Mouse (Mus musculus): Measurements from ENCODE around the gene Rabl3.
A peak's percentile ranks its signal among the peaks of the same experiment; 100 is the strongest.

Rabl3 gene

DNA sequence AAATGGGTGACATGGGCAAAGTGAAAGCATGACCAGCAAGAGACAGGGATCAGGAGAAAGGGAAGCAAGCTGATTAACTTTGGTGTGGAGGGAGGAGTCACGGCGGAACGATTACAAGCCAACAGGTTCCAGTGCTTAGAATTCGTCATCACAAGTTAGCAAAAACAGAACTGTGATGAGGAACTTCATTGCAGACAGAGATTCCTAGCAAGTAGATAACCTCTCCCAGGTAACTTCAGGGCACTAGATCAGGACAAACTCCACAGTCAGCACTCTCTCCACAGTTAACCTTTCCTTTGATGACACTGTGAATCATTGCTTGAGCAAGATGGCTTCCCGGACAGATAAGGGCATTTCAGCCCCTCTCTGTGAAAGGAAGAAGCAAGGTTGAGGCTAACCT, 57.7 kb downstream of the Rabl3 start:
- peak; percentile 77 for DNase-seq (ENCODE audit: low spot score)

DNA sequence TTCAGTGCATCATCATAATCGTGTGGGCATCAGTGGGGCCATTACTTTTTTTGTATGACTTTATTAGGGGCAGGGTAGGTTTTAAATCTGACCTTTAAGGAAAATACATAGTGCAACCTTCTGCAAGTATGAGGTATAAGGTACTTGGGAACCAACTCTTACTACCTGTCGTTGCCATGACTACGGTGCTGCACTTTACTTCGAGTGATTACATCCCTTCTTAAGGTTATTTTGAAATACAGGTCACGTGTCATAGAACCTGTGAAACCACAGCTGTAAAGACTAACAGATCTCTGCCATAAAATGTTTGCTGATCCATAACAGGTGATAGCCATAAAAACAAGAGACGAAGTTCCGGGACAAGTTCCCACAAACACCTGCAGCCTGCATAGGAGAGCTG, 58.8 kb downstream of the Rabl3 start:
- no peak for DNase-seq (ENCODE audit: low spot score)

DNA sequence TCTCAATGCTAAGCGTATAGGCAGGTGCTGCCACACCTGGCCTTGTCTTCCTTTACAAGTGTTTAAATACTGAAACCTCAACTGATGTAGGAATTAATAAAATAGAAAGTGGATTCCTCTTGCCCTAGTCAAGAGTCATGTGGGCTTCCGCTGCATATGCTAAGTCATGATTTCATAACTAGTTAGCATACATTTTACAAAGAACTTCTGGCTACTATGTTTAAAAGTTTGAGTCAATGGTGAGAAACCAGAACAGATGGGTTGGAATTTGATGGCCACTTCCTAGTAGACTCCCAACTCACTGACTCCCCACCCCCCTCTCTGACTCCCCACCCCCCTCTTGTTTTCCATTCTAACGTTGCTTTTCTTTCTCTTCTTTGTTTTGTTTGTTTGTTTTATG, 59.6 kb downstream of the Rabl3 start:
- no peak for DNase-seq (ENCODE audit: low spot score)

DNA sequence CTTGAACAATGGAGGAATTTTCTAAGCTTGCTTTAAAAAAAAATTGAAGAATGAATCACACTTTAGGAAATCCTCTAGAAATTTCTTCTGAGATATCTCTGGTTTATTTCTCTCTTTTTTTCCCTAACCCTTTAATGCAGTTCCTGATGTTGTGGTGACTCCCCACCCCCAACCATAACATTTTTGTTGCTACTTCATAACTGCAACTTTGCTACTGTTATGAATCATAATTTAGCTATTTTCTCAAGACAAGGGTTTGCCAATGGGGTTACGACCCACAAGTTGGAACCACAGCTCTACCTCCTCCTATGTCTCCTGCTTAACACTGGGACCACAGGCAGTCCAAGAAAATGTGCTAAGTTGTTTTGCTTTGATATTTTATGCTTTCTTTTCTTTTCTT, 63.7 kb downstream of the Rabl3 start:
- no peak for DNase-seq (ENCODE audit: low spot score)

DNA sequence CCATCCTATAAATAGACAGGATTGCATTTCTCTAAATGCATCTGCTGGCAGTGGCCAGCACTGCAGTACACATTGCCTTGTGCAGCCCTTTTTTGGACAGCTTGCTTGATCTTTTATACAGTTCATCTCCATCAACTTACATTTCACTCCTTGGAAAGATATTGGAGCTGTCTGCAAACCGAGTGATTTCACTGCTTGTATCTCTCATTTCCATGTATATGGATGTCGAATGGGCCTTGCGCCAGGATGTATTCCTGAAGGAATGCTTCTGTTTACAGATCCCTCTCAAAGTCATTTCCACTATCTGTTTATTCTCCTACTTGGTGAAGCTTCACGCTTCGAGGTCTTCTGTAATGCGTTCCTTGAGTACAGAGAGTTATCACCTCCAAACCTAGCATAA, 64.6 kb downstream of the Rabl3 start:
- DNase-seq (ENCODE audit: low spot score): no peak

DNA sequence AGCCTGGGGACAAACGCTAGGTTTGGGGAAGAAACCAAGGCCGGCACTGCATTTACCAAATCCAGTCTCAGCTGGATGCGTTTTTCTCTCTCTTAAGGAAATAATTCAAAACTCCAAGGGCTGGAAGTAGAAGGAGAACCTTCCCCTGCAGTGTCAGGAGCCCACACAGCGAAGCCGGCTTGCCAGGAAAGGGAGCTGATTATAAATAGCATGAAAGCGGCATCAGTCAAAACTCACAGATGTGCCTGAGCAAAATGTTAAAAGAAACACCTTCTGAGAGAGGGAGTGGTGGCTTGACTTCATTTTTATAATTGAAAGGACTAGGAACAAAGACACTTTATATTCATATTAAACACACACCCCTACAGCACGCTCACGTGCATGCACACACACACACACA, 70.6 kb downstream of the Rabl3 start:
- no peak for DNase-seq (ENCODE audit: low spot score)

DNA sequence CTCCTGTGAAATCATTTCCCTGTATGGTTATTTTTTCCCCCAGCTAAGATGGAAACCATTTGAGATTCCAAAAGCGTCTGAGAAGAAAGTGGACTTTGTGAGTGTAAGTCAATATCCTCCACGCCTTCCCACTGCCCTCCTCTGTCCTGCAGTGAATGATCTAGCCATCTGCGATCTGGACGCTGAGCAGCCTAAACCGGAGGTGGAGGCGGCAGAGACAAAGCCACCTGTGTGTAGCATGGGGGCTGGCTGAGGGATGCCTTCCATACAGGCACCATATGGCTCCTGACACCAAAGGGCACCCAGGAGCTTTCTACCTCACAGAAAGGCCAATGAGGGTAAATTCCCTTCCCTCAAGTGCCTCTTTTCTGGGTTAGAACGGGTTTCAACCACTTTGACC, 71.4 kb downstream of the Rabl3 start:
- no peak for DNase-seq (ENCODE audit: low spot score)

DNA sequence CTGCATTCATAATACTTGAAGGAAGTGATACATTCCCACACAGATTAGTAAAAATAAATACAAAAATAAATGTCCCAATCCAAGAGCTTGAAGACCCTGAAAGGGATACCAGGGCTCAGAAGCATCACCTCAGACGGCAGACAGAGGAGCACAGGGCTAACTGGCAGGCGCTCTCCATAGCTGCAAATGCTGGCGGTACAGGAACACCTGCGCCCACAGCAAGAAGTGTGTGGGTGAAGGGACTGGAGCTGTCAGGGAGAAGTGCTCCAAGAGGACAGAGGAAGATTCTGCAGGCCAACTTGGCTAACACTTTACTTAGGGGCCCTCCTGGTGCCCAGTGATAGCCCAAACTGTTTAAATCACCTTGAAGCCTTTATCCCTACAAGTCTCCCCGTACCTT, 72.3 kb downstream of the Rabl3 start:
- DNase-seq (ENCODE audit: low spot score): no peak

DNA sequence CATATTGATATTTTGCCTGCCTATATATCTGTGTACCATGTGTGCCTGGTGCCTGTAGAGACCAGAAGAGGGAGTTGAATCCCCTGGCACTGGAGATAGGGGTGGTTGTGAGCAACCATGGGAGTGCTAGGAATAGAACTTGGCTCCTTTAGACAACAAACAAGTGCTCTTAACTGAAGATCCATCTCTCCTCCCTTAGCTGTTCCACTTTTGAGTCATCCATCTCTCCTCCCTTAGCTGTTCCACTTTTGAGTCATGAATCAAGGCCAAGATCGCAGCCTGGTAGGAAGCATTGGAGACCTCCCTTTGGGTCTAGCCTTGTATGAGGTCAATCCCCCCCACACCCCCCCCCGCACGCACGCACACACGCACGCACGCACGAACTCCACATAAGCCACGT, 74.9 kb downstream of the Rabl3 start:
- DNase-seq (ENCODE audit: low spot score): no peak

DNA sequence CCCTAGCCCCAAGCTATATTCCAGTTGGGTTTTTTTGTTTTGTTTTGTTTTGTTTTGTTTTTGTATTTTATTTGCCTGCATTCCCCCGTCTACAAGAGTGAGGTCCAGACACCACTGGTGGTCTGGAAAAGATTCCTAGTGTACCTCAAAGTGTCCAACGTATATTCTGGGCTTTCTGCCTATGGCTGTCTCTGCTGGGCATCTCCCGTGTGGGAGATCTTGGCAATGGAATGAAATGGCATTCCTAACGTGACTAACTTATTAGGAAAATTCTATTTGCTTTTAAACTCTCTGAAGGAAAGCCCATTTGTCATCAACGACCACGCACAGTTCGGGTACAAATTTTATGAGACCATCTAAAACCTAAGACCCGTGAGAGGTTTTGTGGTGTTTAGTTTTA, 75.7 kb downstream of the Rabl3 start:
- no peak for DNase-seq (ENCODE audit: low spot score)

DNA sequence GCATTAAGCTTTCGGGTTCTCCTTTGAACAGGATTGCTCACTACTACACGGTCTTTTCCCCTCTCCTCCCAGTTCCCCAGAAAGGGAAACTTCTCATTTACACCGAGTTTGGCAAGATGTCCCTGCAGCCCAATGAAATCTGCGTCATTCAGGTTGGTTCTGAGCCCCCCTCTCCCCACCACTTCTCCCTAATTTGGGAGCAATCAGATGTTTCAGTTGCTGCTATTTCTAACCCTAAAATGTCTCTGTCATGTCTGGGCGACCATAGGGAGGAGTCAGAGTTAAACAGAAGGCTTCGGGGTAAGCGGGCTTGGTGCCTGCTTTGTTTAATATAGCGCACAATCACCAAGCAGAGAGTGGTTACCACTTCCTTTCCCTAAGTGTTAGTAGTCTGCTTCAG, 76.4 kb downstream of the Rabl3 start:
- DNase-seq (ENCODE audit: low spot score): no peak

DNA sequence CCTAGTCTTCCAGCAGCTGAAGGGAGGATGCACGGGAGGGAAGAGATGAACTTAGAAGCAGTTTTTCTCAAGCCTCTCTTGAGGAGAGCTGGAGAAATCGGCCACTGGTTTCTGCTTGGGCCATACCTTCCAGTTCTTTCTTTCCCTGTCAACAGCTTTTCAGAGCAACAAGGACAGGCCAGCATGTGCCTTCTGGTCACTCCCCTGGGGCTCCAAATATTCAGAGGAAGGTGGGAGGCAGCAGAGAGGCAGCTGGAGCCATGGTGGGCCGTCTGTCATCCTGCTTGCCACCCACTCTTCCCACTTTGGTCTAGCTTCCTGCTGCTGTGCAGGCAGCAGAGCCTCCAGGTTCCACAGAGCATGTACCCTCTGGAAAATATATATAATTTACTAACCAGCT, 78.0 kb downstream of the Rabl3 start:
- no peak for DNase-seq (ENCODE audit: low spot score)

Measured in yolk sac, embryonic 10.5 days (tissue).